Mouse (Mus musculus): ENCODE data around the gene Ascl1. TPM values are rescaled to one million over a fixed set of nuclear protein-coding genes. Genes with fewer than 3 reads are reported as not detected.

The Ascl1 gene
- polyA plus RNA-seq (2015; fragmentation: Nextera tagmentation; extraction: Ambion mirVana) = 7.4 and 10.3 TPM in 2 replicates

GRCm38 (mm10) chr10:87493576-87493975 lies at the start of gene Ascl1:
Ascl1 (minus strand) TSS chr10:87493660.
- H3K36me3 ChIP-seq = no peaks in the 10 kb centered on the region
- under 1% methylated on average over 29 of the region's 34 CpGs for WGBS
- H3K9me3 ChIP-seq = no peaks in the 10 kb centered on the region
- H3K27ac ChIP-seq = peak within 1 kb of the TSS; percentile 67
- peak within 1 kb of the TSS; percentile 54 for H3K4me3 ChIP-seq (replicated peaks)
- peak; percentile 48 for ATAC-seq
- H3K4me2 ChIP-seq (replicated peaks) = peak within 1 kb of the TSS; percentile 97
- peaks cover 17% of the 10 kb centered on the region for H3K4me1 ChIP-seq (replicated peaks)
- H3K9ac ChIP-seq = peak within 1 kb of the TSS; percentile 16
- peaks cover 72% of the 10 kb centered on the region for H3K27me3 ChIP-seq (replicated peaks)

- no peaks in the 10 kb centered on the region for H3K4me1 ChIP-seq (replicated peaks)
- H3K9me3 ChIP-seq = no peaks in the 10 kb centered on the region
- no peaks in the 10 kb centered on the region for H3K36me3 ChIP-seq
- ATAC-seq = no peak
- no peak overlapping the region for H3K27ac ChIP-seq
- 93% methylated on average over 1 of the region's 1 CpGs for WGBS
- no peak overlapping the region for H3K4me3 ChIP-seq (replicated peaks)
- H3K4me2 ChIP-seq (replicated peaks) = no peak overlapping the region
- H3K27me3 ChIP-seq (replicated peaks) = no peaks in the 10 kb centered on the region
- no peak overlapping the region for H3K9ac ChIP-seq
Measured at GRCm38 (mm10) chr10:87534172-87534571, 40.7 kb upstream of the Ascl1 start.

- Histone ChIP-seq H3K4me1 (replicated peaks) (no peaks in the 10 kb centered on the region), H3K9me3 (no peaks in the 10 kb centered on the region), H3K9ac (no peak within 1 kb of the TSS), H3K4me2 (replicated peaks) (no peak within 1 kb of the TSS), H3K27ac (no peak within 1 kb of the TSS), H3K36me3 (no peaks in the 10 kb centered on the region), H3K27me3 (replicated peaks) (no peaks in the 10 kb centered on the region), H3K4me3 (replicated peaks) (no peak within 1 kb of the TSS)
- 82% methylated on average over 5 of the region's 5 CpGs for WGBS
- ATAC-seq = no peak
Measured at GRCm38 (mm10) chr10:87521646-87522045, 28.2 kb upstream of the Ascl1 start, which contains the start of gene Pah. Pah (plus strand) TSS chr10:87521795.

- Histone ChIP-seq H3K4me2 (replicated peaks) (no peak overlapping the region), H3K4me3 (replicated peaks) (no peak overlapping the region), H3K4me1 (replicated peaks) (no peaks in the 10 kb centered on the region), H3K9me3 (no peaks in the 10 kb centered on the region), H3K36me3 (no peaks in the 10 kb centered on the region), H3K9ac (no peak overlapping the region), H3K27ac (no peak overlapping the region), H3K27me3 (replicated peaks) (no peaks in the 10 kb centered on the region)
- ATAC-seq = no peak
- WGBS = 65% methylated on average over 4 of the region's 4 CpGs
Measured at GRCm38 (mm10) chr10:87520401-87521116, 27.1 kb upstream of the Ascl1 start.

GRCm38 (mm10) chr10:87518585-87518984 lies 25.1 kb upstream of the Ascl1 start:
- ATAC-seq = no peak
- Histone ChIP-seq H3K4me1 (replicated peaks) (no peaks in the 10 kb centered on the region), H3K9me3 (no peaks in the 10 kb centered on the region), H3K4me3 (replicated peaks) (no peak overlapping the region), H3K27me3 (replicated peaks) (no peaks in the 10 kb centered on the region), H3K27ac (no peak overlapping the region), H3K36me3 (no peaks in the 10 kb centered on the region), H3K4me2 (replicated peaks) (no peak overlapping the region), H3K9ac (no peak overlapping the region)
- 58% methylated on average over 2 of the region's 2 CpGs for WGBS

GRCm38 (mm10) chr10:87513052-87513451 lies 19.6 kb upstream of the Ascl1 start:
- no peaks in the 10 kb centered on the region for H3K36me3 ChIP-seq
- H3K27ac ChIP-seq = no peak overlapping the region
- no peak for ATAC-seq
- no peak overlapping the region for H3K4me3 ChIP-seq (replicated peaks)
- H3K9me3 ChIP-seq = no peaks in the 10 kb centered on the region
- H3K9ac ChIP-seq = no peak overlapping the region
- H3K4me1 ChIP-seq (replicated peaks) = no peaks in the 10 kb centered on the region
- no peaks in the 10 kb centered on the region for H3K27me3 ChIP-seq (replicated peaks)
- H3K4me2 ChIP-seq (replicated peaks) = no peak overlapping the region

GRCm38 (mm10) chr10:87508581-87508980 lies 15.1 kb upstream of the Ascl1 start:
- Histone ChIP-seq H3K4me2 (replicated peaks) (no peak overlapping the region), H3K27ac (no peak overlapping the region), H3K27me3 (replicated peaks) (no peaks in the 10 kb centered on the region), H3K4me1 (replicated peaks) (no peaks in the 10 kb centered on the region), H3K4me3 (replicated peaks) (no peak overlapping the region), H3K9me3 (no peaks in the 10 kb centered on the region), H3K9ac (no peak overlapping the region), H3K36me3 (no peaks in the 10 kb centered on the region)
- no peak for ATAC-seq
- WGBS = 69% methylated on average over 4 of the region's 4 CpGs

- Histone ChIP-seq H3K9me3 (no peaks in the 10 kb centered on the region), H3K27ac (no peak overlapping the region), H3K27me3 (replicated peaks) (peaks cover 38% of the 10 kb centered on the region), H3K4me2 (replicated peaks) (no peak overlapping the region), H3K36me3 (no peaks in the 10 kb centered on the region), H3K4me3 (replicated peaks) (no peak overlapping the region), H3K9ac (no peak overlapping the region), H3K4me1 (replicated peaks) (no peaks in the 10 kb centered on the region)
- no peak for ATAC-seq
- WGBS = 1% methylated on average over 10 of the region's 10 CpGs
Measured at GRCm38 (mm10) chr10:87503946-87504345, 10.5 kb upstream of the Ascl1 start.

GRCm38 (mm10) chr10:87502283-87502682 lies 8.8 kb upstream of the Ascl1 start:
- Histone ChIP-seq H3K9ac (no peak overlapping the region), H3K4me1 (replicated peaks) (no peaks in the 10 kb centered on the region), H3K4me3 (replicated peaks) (no peak overlapping the region), H3K9me3 (no peaks in the 10 kb centered on the region), H3K27me3 (replicated peaks) (peaks cover 45% of the 10 kb centered on the region), H3K36me3 (no peaks in the 10 kb centered on the region), H3K4me2 (replicated peaks) (no peak overlapping the region), H3K27ac (no peak overlapping the region)
- ATAC-seq = no peak
- WGBS = 21% methylated on average over 5 of the region's 5 CpGs

GRCm38 (mm10) chr10:87501659-87502042 lies 8.2 kb upstream of the Ascl1 start:
- H3K9me3 ChIP-seq = no peaks in the 10 kb centered on the region
- H3K27ac ChIP-seq = no peak overlapping the region
- no peak overlapping the region for H3K4me2 ChIP-seq (replicated peaks)
- WGBS = 11% methylated on average over 7 of the region's 7 CpGs
- no peak overlapping the region for H3K9ac ChIP-seq
- no peak overlapping the region for H3K4me3 ChIP-seq (replicated peaks)
- ATAC-seq = no peak
- H3K36me3 ChIP-seq = no peaks in the 10 kb centered on the region
- H3K27me3 ChIP-seq (replicated peaks) = peaks cover 45% of the 10 kb centered on the region
- no peaks in the 10 kb centered on the region for H3K4me1 ChIP-seq (replicated peaks)

- H3K27ac ChIP-seq = no peak overlapping the region
- no peaks in the 10 kb centered on the region for H3K4me1 ChIP-seq (replicated peaks)
- H3K9me3 ChIP-seq = no peaks in the 10 kb centered on the region
- H3K4me2 ChIP-seq (replicated peaks) = no peak overlapping the region
- no peak overlapping the region for H3K4me3 ChIP-seq (replicated peaks)
- WGBS = 20% methylated on average over 20 of the region's 20 CpGs
- no peaks in the 10 kb centered on the region for H3K36me3 ChIP-seq
- no peak for ATAC-seq
- H3K9ac ChIP-seq = no peak overlapping the region
- peaks cover 46% of the 10 kb centered on the region for H3K27me3 ChIP-seq (replicated peaks)
Measured at GRCm38 (mm10) chr10:87500926-87501658, 7.6 kb upstream of the Ascl1 start.

- WGBS = 88% methylated on average over 2 of the region's 2 CpGs
- H3K4me1 ChIP-seq (replicated peaks) = peaks cover 17% of the 10 kb centered on the region
- H3K27ac ChIP-seq = no peak overlapping the region
- no peak overlapping the region for H3K4me3 ChIP-seq (replicated peaks)
- H3K9ac ChIP-seq = no peak overlapping the region
- ATAC-seq = no peak
- H3K27me3 ChIP-seq (replicated peaks) = peaks cover 71% of the 10 kb centered on the region
- H3K36me3 ChIP-seq = no peaks in the 10 kb centered on the region
- no peak overlapping the region for H3K4me2 ChIP-seq (replicated peaks)
- H3K9me3 ChIP-seq = no peaks in the 10 kb centered on the region
Measured at GRCm38 (mm10) chr10:87497056-87497455, 3.6 kb upstream of the Ascl1 start.

GRCm38 (mm10) chr10:87494596-87494995 lies 1.1 kb upstream of the Ascl1 start:
- ATAC-seq = peak; percentile 48; the same call in 1 of the 2 replicates
- H3K36me3 ChIP-seq = no peaks in the 10 kb centered on the region
- peaks cover 17% of the 10 kb centered on the region for H3K4me1 ChIP-seq (replicated peaks)
- no peak overlapping the region for H3K9ac ChIP-seq
- H3K9me3 ChIP-seq = no peaks in the 10 kb centered on the region
- H3K4me2 ChIP-seq (replicated peaks) = peak overlapping the region; percentile 97
- H3K4me3 ChIP-seq (replicated peaks) = peak overlapping the region; percentile 54
- peaks cover 70% of the 10 kb centered on the region for H3K27me3 ChIP-seq (replicated peaks)
- 1% methylated on average over 17 of the region's 18 CpGs for whole genome bisulfite sequencing
- no peak overlapping the region for H3K27ac ChIP-seq
